Mouse (Mus musculus) spleen, adult 2 months (tissue): ENCODE data around the gene Polr3a.

Experiments used
- CTCF ChIP-seq: fragments of 200-500 bp; IDR thresholded peaks from 2 replicates; pipeline ENCODE4 v1.5.1; 2011; ENCODE audit warnings: mild to moderate bottlenecking, inconsistent platforms; ENCODE audit not compliant: insufficient read depth, insufficient read length, insufficient replicate concordance; ENCODE audit errors: extremely low read depth
- POLR2A ChIP-seq: fragments of 200-500 bp; IDR thresholded peaks from 2 replicates; pipeline ENCODE4 v1.6.1; 2011; ENCODE audit warnings: low read depth, low read length, inconsistent platforms

DNA sequence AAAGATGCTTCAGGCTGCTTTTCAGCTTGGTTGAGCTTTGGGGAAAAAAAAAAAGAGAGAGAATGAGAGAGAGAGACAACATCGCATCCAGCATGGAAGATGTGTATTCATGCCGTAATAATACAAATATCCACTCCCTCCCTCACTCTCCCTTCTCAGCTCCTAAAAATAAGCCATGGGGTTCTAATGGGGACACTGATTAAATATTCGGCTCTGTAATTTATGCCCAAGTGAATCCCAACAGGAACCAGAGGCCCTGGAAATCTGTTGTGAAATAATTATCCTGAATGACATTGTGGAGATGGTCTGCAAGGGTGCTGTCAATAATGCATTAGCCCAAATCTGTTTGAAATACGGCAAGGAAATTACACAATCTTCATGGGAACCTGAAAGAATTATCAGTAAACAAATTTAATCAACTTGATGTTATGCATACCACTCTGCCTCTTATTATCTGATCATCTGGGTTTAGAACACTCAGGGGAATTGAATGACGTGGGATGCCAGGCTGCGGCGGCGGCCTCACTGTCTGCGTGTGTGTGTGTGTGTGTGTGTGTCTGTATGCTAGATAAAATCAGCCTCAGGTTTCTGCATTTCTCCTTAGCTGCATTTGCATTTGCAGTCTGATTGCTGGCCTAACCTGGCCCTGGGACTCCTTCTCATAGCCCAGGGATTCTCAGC, 48.1 kb upstream of the Polr3a start:
- TF ChIP-seq CTCF (no peak), POLR2A (no peak)
